In the genomic region with DNA sequence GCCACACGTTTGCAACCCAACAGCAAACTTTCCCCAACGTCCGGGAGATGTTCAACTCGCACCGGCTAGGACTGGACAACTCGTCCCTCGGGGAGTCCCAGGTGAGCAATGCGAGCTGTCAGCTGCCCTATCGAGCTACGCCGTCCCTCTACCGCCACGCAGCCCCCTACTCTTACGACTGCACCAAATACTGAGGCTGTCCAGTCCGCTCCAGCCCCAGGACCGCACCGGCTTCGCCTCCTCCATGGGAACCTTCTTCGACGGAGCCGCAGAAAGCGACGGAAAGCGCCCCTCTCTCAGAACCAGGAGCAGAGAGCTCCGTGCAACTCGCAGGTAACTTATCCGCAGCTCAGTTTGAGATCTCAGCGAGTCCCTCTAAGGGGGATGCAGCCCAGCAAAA, we compare ENCODE assay signal across 8 mouse cellular contexts. TPM values are rescaled to one million over a fixed set of nuclear protein-coding genes. Genes with fewer than 3 reads are reported as not detected.
DNase-seq lines count a peak whose midpoint lies in the region; ATAC-seq lines count a peak whose summit lies in the region.

No protein-coding gene starts in this region.

- H3K9ac ChIP-seq in kidney, embryonic 14.5 days (ENCODE audit: low read depth, low read length) = peak overlapping the region; percentile 98
- no peak overlapping the region for H3K9ac ChIP-seq in midbrain, embryonic 15.5 days

- peak overlapping the region; percentile 57 for H3K4me2 ChIP-seq in kidney, embryonic 14.5 days (replicated peaks; ENCODE audit: low read depth, low read length)
- no peak overlapping the region for H3K4me2 ChIP-seq in midbrain, embryonic 15.5 days

- peaks cover 27% of the 10 kb centered on the region for H3K4me1 ChIP-seq in kidney, embryonic 14.5 days (ENCODE audit: control insufficient read depth, insufficient read depth, low read length)
- H3K4me1 ChIP-seq in hindbrain, embryonic 10.5 days (replicated peaks) = peaks cover 31% of the 10 kb centered on the region
- H3K4me1 ChIP-seq in midbrain, embryonic 15.5 days = peaks cover 23% of the 10 kb centered on the region

- no peak for DNase-seq in kidney, adult 9 months
- peak; percentile 44 for DNase-seq in ZHBTc4 (ENCODE audit: low read depth, low spot score)
- DNase-seq in hindbrain, embryonic 10.5 days (ENCODE audit: low spot score) = peak; percentile 52
- DNase-seq in spleen, postnatal 10 days (ENCODE audit: low spot score in 2 of 2) = no peak
- no peak for DNase-seq in layer of hippocampus, adult 18-20 months (ENCODE audit: low spot score in 2 of 2)
- DNase-seq in cerebellum, adult 11-12 months = no peak

- peak overlapping the region; percentile 92 for H3K4me3 ChIP-seq in kidney, embryonic 14.5 days (ENCODE audit: low read length)
- peak overlapping the region; percentile 59 for H3K4me3 ChIP-seq in hindbrain, embryonic 10.5 days
- H3K4me3 ChIP-seq in midbrain, embryonic 15.5 days = peak overlapping the region; percentile 29

- no peaks in the 10 kb centered on the region for H3K9me3 ChIP-seq in kidney, embryonic 14.5 days (ENCODE audit: control insufficient read depth, low read length)
- no peaks in the 10 kb centered on the region for H3K9me3 ChIP-seq in hindbrain, embryonic 10.5 days
- H3K9me3 ChIP-seq in midbrain, embryonic 15.5 days = no peaks in the 10 kb centered on the region

- under 1% methylated on average over 28 of the region's 28 CpGs for WGBS in kidney, embryonic 14.5 days
- WGBS in hindbrain, embryonic 10.5 days = under 1% methylated on average over 28 of the region's 28 CpGs
- WGBS in midbrain, embryonic 15.5 days = under 1% methylated on average over 28 of the region's 28 CpGs

- H3K27me3 ChIP-seq in kidney, embryonic 14.5 days (ENCODE audit: control insufficient read depth, insufficient read depth, low read length) = peaks cover 12% of the 10 kb centered on the region
- H3K27me3 ChIP-seq in hindbrain, embryonic 10.5 days (ENCODE audit: insufficient read depth, poor library complexity, severe bottlenecking) = peaks cover 100% of the 10 kb centered on the region
- peaks cover 93% of the 10 kb centered on the region for H3K27me3 ChIP-seq in midbrain, embryonic 15.5 days (replicated peaks)

- ATAC-seq in kidney, embryonic 14.5 days (ENCODE audit: low FRiP score, low TSS enrichment) = no peak
- no peak for ATAC-seq in midbrain, embryonic 15.5 days (replicated peaks)

- H3K27ac ChIP-seq in kidney, embryonic 14.5 days (ENCODE audit: low read depth, low read length) = peak overlapping the region; percentile 100
- H3K27ac ChIP-seq in hindbrain, embryonic 10.5 days = peak overlapping the region; percentile 73; the same call in 1 of the 2 replicates
- H3K27ac ChIP-seq in midbrain, embryonic 15.5 days = no peak overlapping the region

- H3K36me3 ChIP-seq in kidney, embryonic 14.5 days (ENCODE audit: control insufficient read depth, insufficient read depth, low read length) = peaks cover 38% of the 10 kb centered on the region
- H3K36me3 ChIP-seq in hindbrain, embryonic 10.5 days = no peaks in the 10 kb centered on the region
- H3K36me3 ChIP-seq in midbrain, embryonic 15.5 days (replicated peaks) = no peaks in the 10 kb centered on the region

RNA-seq across cellular contexts. Expression of gene Foxc2, which starts 1.9 kb away (rescaled TPM):
- polyA plus RNA-seq in kidney, embryonic 14.5 days (2014; fragmentation: Nextera tagmentation; extraction: Ambion mirVana) = 48.3 and 52.3 TPM in 2 replicates
- 7.0 and 13.7 TPM in 2 replicates for polyA plus RNA-seq in hindbrain, embryonic 10.5 days (2016; fragmentation: Nextera tagmentation; extraction: Ambion mirVana)
- polyA plus RNA-seq in midbrain, embryonic 15.5 days (2015; fragmentation: Nextera tagmentation; extraction: Ambion mirVana) = 4.2 and 5.2 TPM in 2 replicates
- under 1 TPM; 0.69 to 0.96 TPM for total RNA-seq in layer of hippocampus, adult 18-20 months (2021)

RNA-seq across cellular contexts. Expression of gene Mthfsd, which starts 9.7 kb away (rescaled TPM):
- polyA plus RNA-seq in kidney, embryonic 14.5 days (2014; fragmentation: Nextera tagmentation; extraction: Ambion mirVana) = 67.0 and 72.8 TPM in 2 replicates
- polyA plus RNA-seq in hindbrain, embryonic 10.5 days (2016; fragmentation: Nextera tagmentation; extraction: Ambion mirVana) = 60.5 and 68.2 TPM in 2 replicates
- polyA plus RNA-seq in midbrain, embryonic 15.5 days (2015; fragmentation: Nextera tagmentation; extraction: Ambion mirVana) = 51.1 and 52.3 TPM in 2 replicates
- 10 to 100 TPM; 36.6 to 37.2 TPM for total RNA-seq in layer of hippocampus, adult 18-20 months (2021)

RNA-seq across cellular contexts. Expression of gene Foxl1, which starts 9.8 kb away (rescaled TPM):
- 6.6 and 7.1 TPM in 2 replicates for polyA plus RNA-seq in kidney, embryonic 14.5 days (2014; fragmentation: Nextera tagmentation; extraction: Ambion mirVana)
- 1.6 and 3.5 TPM in 2 replicates for polyA plus RNA-seq in hindbrain, embryonic 10.5 days (2016; fragmentation: Nextera tagmentation; extraction: Ambion mirVana)
- 0.12 and 0.18 TPM in 2 replicates for polyA plus RNA-seq in midbrain, embryonic 15.5 days (2015; fragmentation: Nextera tagmentation; extraction: Ambion mirVana)
- total RNA-seq in layer of hippocampus, adult 18-20 months (2021) = not detected

RNA-seq across cellular contexts. Expression of gene Foxf1, which starts 33.7 kb away (rescaled TPM):
- polyA plus RNA-seq in kidney, embryonic 14.5 days (2014; fragmentation: Nextera tagmentation; extraction: Ambion mirVana) = 0.74 and 0.93 TPM in 2 replicates
- polyA plus RNA-seq in hindbrain, embryonic 10.5 days (2016; fragmentation: Nextera tagmentation; extraction: Ambion mirVana) = 3.9 and 4.9 TPM in 2 replicates
- polyA plus RNA-seq in midbrain, embryonic 15.5 days (2015; fragmentation: Nextera tagmentation; extraction: Ambion mirVana) = 1.0 and 1.6 TPM in 2 replicates
- total RNA-seq in layer of hippocampus, adult 18-20 months (2021) = under 1 TPM; 0.48 to 0.92 TPM

Comparison
In these comparisons a context has a peak if more than half of its experiments do, and no peak if none do; other contexts are left out.
1. H3K4me3 ChIP-seq: peak in every context shown above with its lines; median percentile 92 in kidney, embryonic 14.5 days; 59 in hindbrain, embryonic 10.5 days; 29 in midbrain, embryonic 15.5 days.
2. DNase-seq: peak in ZHBTc4 (single experiment) and hindbrain, embryonic 10.5 days (single experiment); none in kidney, adult 9 months (single experiment), spleen, postnatal 10 days (0 of 2), layer of hippocampus, adult 18-20 months (0 of 2) and cerebellum, adult 11-12 months (single experiment).